Mouse (Mus musculus): ENCODE data around the gene Exoc6. TPM values are rescaled to one million over a fixed set of nuclear protein-coding genes. Genes with fewer than 3 reads are reported as not detected.

Gene Exoc6
- polyA plus RNA-seq, 1 experiment from 2014 or later = 27.2 TPM

DNA sequence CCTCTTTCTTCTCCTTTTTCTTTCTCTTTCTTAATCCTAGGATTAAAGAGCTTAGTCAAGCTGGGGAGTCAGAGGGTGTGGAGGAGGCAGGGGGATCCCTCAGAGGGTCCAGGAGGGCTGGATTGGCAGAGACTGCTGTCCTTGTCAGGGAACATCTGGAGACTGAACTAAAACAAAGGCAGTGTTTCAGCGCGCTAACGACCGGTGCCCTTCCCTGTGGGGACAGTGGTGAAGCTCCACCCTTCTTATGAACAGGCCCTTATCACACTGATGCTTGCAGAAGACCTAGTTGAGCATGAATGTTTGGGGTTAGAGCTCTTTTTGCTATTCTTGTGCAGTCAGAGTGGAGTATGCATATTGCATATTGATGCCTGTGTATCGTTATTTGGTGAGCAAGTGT, 103.8 kb downstream of the Exoc6 start:
- no peak for ATAC-seq (ENCODE audit: insufficient read depth)

DNA sequence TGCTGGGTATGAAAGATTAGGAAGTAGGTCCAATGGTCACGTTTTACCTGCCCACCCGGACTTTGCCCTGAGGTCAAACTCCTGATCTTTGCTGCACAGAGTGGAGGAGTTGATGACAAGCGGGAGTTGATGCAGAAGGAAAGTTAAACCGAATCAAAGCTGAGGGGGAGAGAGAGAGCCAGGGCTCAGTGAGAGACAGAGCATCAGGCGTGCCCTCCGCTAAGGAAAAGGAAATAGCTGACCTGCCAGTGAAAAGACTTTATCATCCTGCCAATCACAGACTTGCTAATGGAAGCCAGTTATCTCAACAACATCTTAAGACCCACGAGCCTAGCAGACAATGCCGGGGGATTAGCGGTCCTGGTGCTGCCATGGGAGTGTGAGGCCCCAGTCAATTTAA, 106.2 kb downstream of the Exoc6 start:
- no peaks in the 10 kb centered on the region for H3K27me3 ChIP-seq
- no peak overlapping the region for H3K4me2 ChIP-seq
- H3K27ac ChIP-seq (replicated peaks) = no peak overlapping the region
- H3K4me1 ChIP-seq (replicated peaks) = peaks cover 13% of the 10 kb centered on the region
- 61% methylated on average over 9 of the region's 9 CpGs for WGBS (ENCODE audit: insufficient replicate concordance)
- no peak overlapping the region for H3K9ac ChIP-seq
- H3K36me3 ChIP-seq (replicated peaks) = peaks cover 17% of the 10 kb centered on the region; the same call in 1 of the 2 replicates
- no peak overlapping the region for H3K4me3 ChIP-seq (replicated peaks)
- no peak for ATAC-seq (ENCODE audit: insufficient read depth)
- no peaks in the 10 kb centered on the region for H3K9me3 ChIP-seq (replicated peaks)

More for the DNA sequence above, 103.8 kb downstream of the Exoc6 start:
- Histone ChIP-seq H3K4me3 (replicated peaks) (no peak overlapping the region), H3K9ac (no peak overlapping the region), H3K36me3 (replicated peaks) (peaks cover 11% of the 10 kb centered on the region; the same call in 1 of the 2 replicates), H3K4me2 (no peak overlapping the region), H3K9me3 (replicated peaks) (no peaks in the 10 kb centered on the region), H3K27me3 (no peaks in the 10 kb centered on the region), H3K27ac (replicated peaks) (no peak overlapping the region), H3K4me1 (replicated peaks) (peaks cover 13% of the 10 kb centered on the region)
- 34% methylated on average over 5 of the region's 5 CpGs for WGBS (ENCODE audit: insufficient replicate concordance)

DNA sequence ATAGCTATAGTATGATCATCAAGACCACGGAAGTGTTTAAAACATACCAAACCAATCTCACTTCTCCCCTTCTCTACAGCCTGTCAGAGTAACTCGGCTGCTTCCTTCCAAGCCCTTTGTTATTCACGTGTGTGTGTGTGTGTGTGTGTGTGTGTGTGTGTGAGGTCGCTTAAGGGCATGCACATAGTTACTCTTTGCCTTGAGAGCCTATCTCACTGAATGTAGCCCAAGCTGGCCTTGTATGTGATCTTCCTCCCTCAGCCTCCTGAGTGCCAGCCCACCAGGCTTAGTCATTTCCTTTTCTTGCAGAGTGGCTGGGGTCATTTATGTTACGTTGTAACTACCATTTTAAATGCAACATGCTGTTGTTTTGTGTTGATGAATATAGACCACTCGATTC, 115.0 kb downstream of the Exoc6 start:
- H3K36me3 ChIP-seq (replicated peaks) = peaks cover 15% of the 10 kb centered on the region; the same call in 1 of the 2 replicates
- no peak overlapping the region for H3K4me3 ChIP-seq (replicated peaks)
- no peak overlapping the region for H3K9ac ChIP-seq
- H3K27me3 ChIP-seq = no peaks in the 10 kb centered on the region
- peaks cover 28% of the 10 kb centered on the region for H3K4me1 ChIP-seq (replicated peaks)
- no peaks in the 10 kb centered on the region for H3K9me3 ChIP-seq (replicated peaks)
- H3K27ac ChIP-seq (replicated peaks) = no peak overlapping the region
- no peak for ATAC-seq (ENCODE audit: insufficient read depth)
- WGBS (ENCODE audit: insufficient replicate concordance) = 52% methylated on average over 6 of the region's 6 CpGs
- H3K4me2 ChIP-seq = no peak overlapping the region

GRCm38 (mm10) chr19:37667855-37668594, 117.8 kb downstream of the Exoc6 start:
- H3K27ac ChIP-seq (replicated peaks) = peak overlapping the region; percentile 65
- peak overlapping the region; percentile 51 for H3K4me2 ChIP-seq
- no peaks in the 10 kb centered on the region for H3K27me3 ChIP-seq
- WGBS (ENCODE audit: insufficient replicate concordance) = 35% methylated on average over 13 of the region's 13 CpGs
- peaks cover 28% of the 10 kb centered on the region for H3K4me1 ChIP-seq (replicated peaks)
- ATAC-seq (ENCODE audit: insufficient read depth) = peak; percentile 95
- H3K4me3 ChIP-seq (replicated peaks) = no peak overlapping the region
- H3K9me3 ChIP-seq (replicated peaks) = no peaks in the 10 kb centered on the region
- H3K9ac ChIP-seq = no peak overlapping the region
- peaks cover 8% of the 10 kb centered on the region; the same call in 1 of the 2 replicates for H3K36me3 ChIP-seq (replicated peaks)

- H3K9me3 ChIP-seq (replicated peaks) = no peaks in the 10 kb centered on the region
- no peak for ATAC-seq (ENCODE audit: insufficient read depth)
- H3K27ac ChIP-seq (replicated peaks) = peak overlapping the region; percentile 65
- H3K4me3 ChIP-seq (replicated peaks) = no peak overlapping the region
- H3K36me3 ChIP-seq (replicated peaks) = peaks cover 8% of the 10 kb centered on the region; the same call in 1 of the 2 replicates
- 81% methylated on average over 5 of the region's 5 CpGs for WGBS (ENCODE audit: insufficient replicate concordance)
- peaks cover 28% of the 10 kb centered on the region for H3K4me1 ChIP-seq (replicated peaks)
- H3K9ac ChIP-seq = no peak overlapping the region
- no peaks in the 10 kb centered on the region for H3K27me3 ChIP-seq
- H3K4me2 ChIP-seq = peak overlapping the region; percentile 51
Measured at GRCm38 (mm10) chr19:37668657-37669056, 118.4 kb downstream of the Exoc6 start.

- no peak overlapping the region for H3K9ac ChIP-seq
- H3K9me3 ChIP-seq (replicated peaks) = no peaks in the 10 kb centered on the region
- peaks cover 8% of the 10 kb centered on the region; the same call in 1 of the 2 replicates for H3K36me3 ChIP-seq (replicated peaks)
- no peak overlapping the region for H3K27ac ChIP-seq (replicated peaks)
- peaks cover 28% of the 10 kb centered on the region for H3K4me1 ChIP-seq (replicated peaks)
- no peak overlapping the region for H3K4me2 ChIP-seq
- 78% methylated on average over 5 of the region's 5 CpGs for WGBS (ENCODE audit: insufficient replicate concordance)
- no peak overlapping the region for H3K4me3 ChIP-seq (replicated peaks)
- no peak for ATAC-seq (ENCODE audit: insufficient read depth)
- no peaks in the 10 kb centered on the region for H3K27me3 ChIP-seq
Measured at GRCm38 (mm10) chr19:37669486-37669885, 119.3 kb downstream of the Exoc6 start.

DNA sequence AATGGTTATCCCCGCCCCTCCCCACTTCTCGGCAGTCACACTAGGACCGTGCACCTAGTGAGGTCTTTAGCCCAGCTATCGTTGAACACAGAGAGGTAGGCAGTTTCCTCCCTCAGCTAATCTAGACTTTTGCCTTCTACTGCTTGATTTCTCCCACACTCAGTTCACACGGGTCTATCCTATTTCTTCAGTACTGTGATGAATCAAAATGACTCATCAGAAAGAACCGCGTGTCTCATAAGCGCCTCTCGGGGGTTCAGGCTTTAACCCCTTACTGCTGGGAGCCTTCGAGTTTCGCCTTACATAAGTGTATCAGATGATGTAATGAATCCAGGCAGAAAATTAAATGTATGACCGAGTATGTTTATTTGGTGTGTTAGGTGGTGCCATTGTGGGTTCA, 123.2 kb downstream of the Exoc6 start:
- ATAC-seq (ENCODE audit: insufficient read depth) = no peak
- H3K27ac ChIP-seq (replicated peaks) = no peak overlapping the region
- H3K9ac ChIP-seq = no peak overlapping the region
- WGBS (ENCODE audit: insufficient replicate concordance) = 38% methylated on average over 12 of the region's 12 CpGs
- no peaks in the 10 kb centered on the region for H3K9me3 ChIP-seq (replicated peaks)
- H3K36me3 ChIP-seq (replicated peaks) = peaks cover 10% of the 10 kb centered on the region; the same call in 1 of the 2 replicates
- no peak overlapping the region for H3K4me3 ChIP-seq (replicated peaks)
- H3K27me3 ChIP-seq = no peaks in the 10 kb centered on the region
- no peak overlapping the region for H3K4me2 ChIP-seq
- H3K4me1 ChIP-seq (replicated peaks) = peaks cover 9% of the 10 kb centered on the region

- ATAC-seq (ENCODE audit: insufficient read depth) = no peak
- Histone ChIP-seq H3K27ac (replicated peaks) (no peak within 1 kb of the TSS), H3K4me1 (replicated peaks) (no peaks in the 10 kb centered on the region), H3K36me3 (replicated peaks) (peaks cover 14% of the 10 kb centered on the region; the same call in 1 of the 2 replicates), H3K27me3 (peaks cover 48% of the 10 kb centered on the region), H3K4me2 (no peak within 1 kb of the TSS), H3K9me3 (replicated peaks) (no peaks in the 10 kb centered on the region), H3K9ac (no peak within 1 kb of the TSS), H3K4me3 (replicated peaks) (no peak within 1 kb of the TSS)
- 82% methylated on average over 6 of the region's 6 CpGs for WGBS (ENCODE audit: insufficient replicate concordance)
Measured at GRCm38 (mm10) chr19:37685281-37685680, 135.1 kb downstream of the Exoc6 start, which contains the start of gene Cyp26c1. Gene Cyp26c1, plus strand, starts transcription at chr19:37685581.

- no peak for ATAC-seq (ENCODE audit: insufficient read depth)
- no peak overlapping the region for H3K4me3 ChIP-seq (replicated peaks)
- 56% methylated on average over 23 of the region's 23 CpGs for WGBS (ENCODE audit: insufficient replicate concordance)
- no peak overlapping the region for H3K4me2 ChIP-seq
- H3K27ac ChIP-seq (replicated peaks) = no peak overlapping the region
- H3K36me3 ChIP-seq (replicated peaks) = peaks cover 14% of the 10 kb centered on the region; the same call in 1 of the 2 replicates
- 0 out of 2 replicates have a peak, but pooled peaks cover 3% of the 10 kb centered on the region for H3K4me1 ChIP-seq (replicated peaks)
- H3K9ac ChIP-seq = no peak overlapping the region
- H3K27me3 ChIP-seq = peaks cover 59% of the 10 kb centered on the region
- H3K9me3 ChIP-seq (replicated peaks) = no peaks in the 10 kb centered on the region
Measured at GRCm38 (mm10) chr19:37686347-37686746, 136.1 kb downstream of the Exoc6 start.

DNA sequence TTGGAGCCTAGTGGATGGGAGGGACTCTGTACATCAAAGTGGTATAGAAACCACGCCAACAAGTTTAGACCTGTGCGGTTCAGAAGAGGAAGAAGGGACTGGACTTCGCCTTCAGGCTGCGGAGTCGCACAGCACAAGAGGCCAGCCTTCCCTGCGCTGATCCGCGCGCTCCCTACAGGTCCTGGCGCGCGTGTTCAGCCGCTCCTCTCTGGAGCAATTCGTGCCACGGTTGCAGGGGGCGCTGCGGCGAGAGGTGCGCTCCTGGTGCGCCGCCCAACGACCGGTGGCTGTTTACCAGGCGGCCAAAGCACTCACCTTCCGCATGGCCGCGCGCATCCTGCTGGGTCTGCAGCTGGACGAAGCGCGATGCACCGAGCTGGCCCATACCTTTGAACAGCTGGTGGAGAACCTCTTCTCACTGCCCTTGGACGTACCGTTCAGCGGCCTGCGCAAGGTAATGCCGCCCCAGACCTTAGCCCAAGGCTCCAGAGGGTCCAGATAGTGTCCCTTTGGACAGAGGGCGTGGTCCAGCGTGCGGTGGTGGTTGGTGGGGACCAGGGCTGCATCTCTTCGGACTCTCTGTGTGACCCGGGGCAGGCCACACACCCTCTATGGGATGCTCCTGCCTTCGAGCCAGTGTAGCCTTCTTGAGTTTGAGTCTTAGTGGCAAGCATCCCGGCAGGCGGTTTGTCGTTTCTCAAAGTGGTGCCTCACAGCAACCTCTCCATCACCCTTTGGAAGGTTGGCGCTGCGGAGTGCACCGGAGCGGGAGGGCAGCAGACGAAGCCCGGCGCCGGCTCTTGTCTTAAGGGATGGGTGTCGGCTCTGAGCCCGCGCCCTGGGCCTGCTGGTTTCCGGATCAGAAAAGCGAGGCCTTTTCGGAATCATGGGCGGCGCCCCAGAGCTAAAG, 137.0 kb downstream of the Exoc6 start:
- no peak overlapping the region for H3K9ac ChIP-seq
- H3K36me3 ChIP-seq (replicated peaks) = peaks cover 11% of the 10 kb centered on the region; the same call in 1 of the 2 replicates
- 24% methylated on average over 62 of the region's 62 CpGs for WGBS (ENCODE audit: insufficient replicate concordance)
- no peak for ATAC-seq (ENCODE audit: insufficient read depth)
- H3K9me3 ChIP-seq (replicated peaks) = no peaks in the 10 kb centered on the region
- no peak overlapping the region for H3K4me2 ChIP-seq
- no peak overlapping the region for H3K27ac ChIP-seq (replicated peaks)
- no peak overlapping the region for H3K4me3 ChIP-seq (replicated peaks)
- 0 out of 2 replicates have a peak, but pooled peaks cover 3% of the 10 kb centered on the region for H3K4me1 ChIP-seq (replicated peaks)
- H3K27me3 ChIP-seq = peaks cover 68% of the 10 kb centered on the region

GRCm38 (mm10) chr19:37689478-37689877, 139.3 kb downstream of the Exoc6 start:
- Histone ChIP-seq H3K27ac (replicated peaks) (no peak overlapping the region), H3K36me3 (replicated peaks) (peaks cover 8% of the 10 kb centered on the region; the same call in 1 of the 2 replicates), H3K9ac (no peak overlapping the region), H3K4me1 (replicated peaks) (0 out of 2 replicates have a peak, but pooled peaks cover 12% of the 10 kb centered on the region), H3K4me3 (replicated peaks) (no peak overlapping the region), H3K4me2 (no peak overlapping the region), H3K9me3 (replicated peaks) (no peaks in the 10 kb centered on the region), H3K27me3 (peaks cover 90% of the 10 kb centered on the region)
- no peak for ATAC-seq (ENCODE audit: insufficient read depth)
- WGBS (ENCODE audit: insufficient replicate concordance) = 49% methylated on average over 5 of the region's 5 CpGs

Data from liver, embryonic 15.5 days (tissue).